Mouse (Mus musculus) 3134 (cell line): Measurements from ENCODE around the gene Il5ra.

Source experiments
- DNase-seq: peaks from one replicate; pipeline ENCODE4 v3.0.0-alpha.2; 2011; ENCODE audit warnings: low spot score; ENCODE audit not compliant: insufficient read length; ENCODE audit errors: extremely low read depth

Gene Il5ra

GRCm38 (mm10) chr6:106740244-106740825 is 8.5 kb downstream of the Il5ra start:
- DNase-seq: no peak

GRCm38 (mm10) chr6:106738229-106738628 is 10.6 kb downstream of the Il5ra start:
- no peak for DNase-seq

GRCm38 (mm10) chr6:106732563-106732962 is 16.3 kb downstream of the Il5ra start:
- no peak for DNase-seq

GRCm38 (mm10) chr6:106729682-106730314 is 19.0 kb downstream of the Il5ra start:
- DNase-seq: no peak

GRCm38 (mm10) chr6:106727703-106728102 is 21.1 kb downstream of the Il5ra start:
- DNase-seq: no peak

- no peak for DNase-seq
Observed at GRCm38 (mm10) chr6:106726078-106726477, 22.8 kb downstream of the Il5ra start.

- DNase-seq: no peak
Observed at GRCm38 (mm10) chr6:106725642-106726041, 23.2 kb downstream of the Il5ra start.

GRCm38 (mm10) chr6:106705506-106706035 is 43.3 kb downstream of the Il5ra start:
- no peak for DNase-seq

GRCm38 (mm10) chr6:106701931-106702330 is 46.9 kb downstream of the Il5ra start:
- DNase-seq: no peak

GRCm38 (mm10) chr6:106675581-106675980 is 73.3 kb downstream of the Il5ra start:
- peak; percentile 22 for DNase-seq

- peak; percentile 21 for DNase-seq
Observed at GRCm38 (mm10) chr6:106663780-106664651, 84.8 kb downstream of the Il5ra start.
